Mouse (Mus musculus): ENCODE measurements around the gene H2-DMa.

The H2-DMa gene

DNA sequence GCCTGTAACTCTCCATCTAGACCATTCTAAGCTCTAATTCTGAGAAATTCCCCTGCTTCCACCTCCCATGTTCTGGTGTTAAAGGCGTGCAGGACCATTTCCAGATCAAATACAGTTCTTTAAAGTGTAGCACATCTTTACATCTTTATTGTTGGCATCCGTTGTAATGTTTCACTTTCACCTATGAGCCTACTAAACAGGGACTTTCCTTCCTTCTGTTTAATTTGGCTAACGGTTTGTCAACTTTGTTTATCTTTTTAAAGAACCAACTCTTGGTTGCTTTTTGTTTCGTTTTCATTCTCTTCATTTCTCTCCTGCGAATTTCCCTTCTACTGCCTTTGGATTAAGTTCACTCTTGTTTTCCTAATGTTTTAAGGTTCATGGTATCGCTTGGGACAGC, 16.5 kb upstream of the H2-DMa start:
- in situ Hi-C loops (cut with MboI, MseI) = no loop called here

DNA sequence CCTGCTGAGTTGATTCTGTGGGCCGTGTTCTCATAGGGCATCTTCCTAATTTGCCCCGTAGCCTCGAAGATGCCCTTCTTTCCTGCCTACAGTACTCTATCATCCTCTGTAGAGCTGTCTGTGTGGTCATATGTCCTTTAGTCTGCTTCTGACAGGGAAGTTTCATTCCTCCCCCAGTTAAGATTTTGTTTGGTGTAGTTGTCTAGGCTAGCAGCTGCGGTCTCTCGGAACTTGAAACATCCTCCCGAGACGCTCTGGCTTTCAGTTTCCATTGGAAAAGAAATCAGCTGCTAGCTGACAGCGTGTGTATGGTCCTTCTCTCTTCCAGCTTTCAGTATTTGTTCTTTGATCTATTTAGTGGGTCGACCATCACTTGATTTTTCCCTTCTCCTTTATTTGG, 14.5 kb upstream of the H2-DMa start:
- in situ Hi-C loops (cut with MboI, MseI) = no loop called here

DNA sequence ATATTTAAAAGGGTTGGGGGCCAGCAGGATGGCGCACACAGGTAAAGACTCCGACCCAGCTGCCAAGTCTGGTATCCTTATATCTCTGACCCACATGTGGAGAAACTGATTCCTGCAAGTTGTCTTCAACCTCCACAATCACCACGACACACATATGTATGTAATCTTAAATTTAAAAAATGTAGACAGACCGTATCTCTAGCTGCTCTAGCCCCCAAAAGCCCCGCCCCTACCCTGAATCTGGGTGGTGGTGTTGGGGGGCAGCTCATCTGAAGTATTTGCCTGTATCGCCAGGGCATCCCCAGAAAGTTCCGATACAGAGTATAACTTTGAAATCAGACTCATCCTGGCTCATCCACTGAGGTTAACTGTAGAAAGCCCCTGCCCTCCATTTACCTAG, 12.8 kb upstream of the H2-DMa start:
- in situ Hi-C loops (cut with MboI, MseI) = no loop called here

DNA sequence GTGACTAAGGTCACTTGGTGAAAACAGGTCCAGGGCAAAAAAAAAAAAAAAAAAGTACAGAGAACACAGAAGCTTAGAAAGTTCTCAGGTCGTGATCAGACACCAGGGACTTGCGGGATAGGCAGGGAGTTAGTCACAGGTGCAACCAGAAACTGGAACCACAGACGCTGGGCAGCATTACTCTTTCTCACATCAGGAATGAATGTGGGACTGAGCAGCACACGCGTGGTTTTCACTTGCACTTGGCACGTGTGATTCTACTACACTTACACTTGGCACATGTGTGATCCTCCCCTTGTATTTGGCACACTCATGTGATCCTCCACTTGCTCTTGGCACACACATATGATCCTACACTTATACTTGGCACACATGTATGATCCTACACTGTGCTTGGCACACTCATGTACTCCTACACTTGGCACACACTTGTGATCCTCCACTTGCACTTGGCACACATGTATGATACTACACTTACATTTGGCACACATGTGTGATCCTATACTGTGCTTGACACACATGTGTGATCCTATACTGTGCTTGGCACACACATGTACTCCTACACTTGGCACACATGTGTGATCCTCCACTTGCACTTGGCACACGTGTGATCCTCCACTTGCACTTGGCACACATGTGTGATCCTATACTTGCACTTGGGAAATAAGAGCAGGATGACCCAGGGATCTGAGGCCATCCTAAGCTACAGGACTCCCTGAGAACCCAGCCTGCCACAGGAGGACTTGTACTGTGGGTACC, 12.1 kb upstream of the H2-DMa start:
- in situ Hi-C loops (cut with MboI, MseI) = no loop called here

DNA sequence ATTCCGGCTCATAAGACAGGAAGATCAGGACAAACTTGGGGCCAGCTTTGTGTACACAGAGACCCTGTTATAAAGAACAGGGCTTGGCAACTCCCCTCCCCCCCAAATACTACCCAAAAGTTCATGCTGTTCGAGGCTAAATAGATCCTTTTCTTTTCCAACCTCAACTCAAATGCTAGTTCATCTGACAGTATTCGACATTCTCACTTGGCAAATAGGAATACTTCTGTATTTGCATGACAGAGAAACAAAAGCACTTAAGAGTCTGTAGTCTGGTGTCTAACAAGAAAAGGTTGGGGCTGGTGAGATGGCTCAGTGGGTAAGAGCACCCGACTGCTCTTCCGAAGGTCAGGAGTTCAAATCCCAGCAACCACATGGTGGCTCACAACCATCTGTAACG, 10.9 kb upstream of the H2-DMa start:
- in situ Hi-C loops (cut with MboI, MseI) = no loop called here

DNA sequence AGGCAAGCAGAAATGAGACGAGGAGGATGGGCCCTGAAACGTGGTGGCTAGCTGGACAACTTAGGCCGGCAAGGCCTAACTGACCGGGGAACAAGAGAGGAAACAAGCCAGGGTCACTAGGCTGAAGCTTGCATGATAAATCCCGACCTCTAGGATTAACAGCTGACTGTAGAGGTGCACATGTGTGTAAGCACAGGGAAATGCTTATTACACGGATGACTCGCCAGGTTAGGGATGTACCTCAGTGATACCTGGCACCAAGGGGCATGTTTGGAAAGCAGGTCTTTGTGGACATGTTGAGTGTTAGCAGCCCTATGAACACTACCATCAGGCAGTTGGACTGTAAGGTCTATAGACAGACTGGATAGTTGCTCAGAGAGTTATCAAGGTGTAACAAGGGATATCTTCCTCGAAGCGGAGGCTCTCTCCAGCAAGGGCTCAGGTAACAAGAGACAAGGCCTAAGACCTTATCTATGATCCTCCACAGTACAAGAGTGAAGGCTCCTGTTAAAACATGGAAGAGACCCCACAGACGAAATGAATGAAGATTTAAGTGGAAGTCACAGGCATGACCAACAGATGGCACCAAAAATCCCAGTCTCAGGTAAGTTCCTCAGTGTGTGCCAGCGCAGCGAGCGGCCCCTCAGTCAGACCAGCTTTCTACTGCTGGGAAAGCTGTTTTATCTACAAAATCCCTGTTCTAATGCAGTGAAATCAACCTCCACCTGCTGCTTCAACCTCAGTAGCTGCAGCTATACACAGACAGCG, 10.1 kb upstream of the H2-DMa start:
- in situ Hi-C loops (cut with MboI, MseI) = no loop called here

DNA sequence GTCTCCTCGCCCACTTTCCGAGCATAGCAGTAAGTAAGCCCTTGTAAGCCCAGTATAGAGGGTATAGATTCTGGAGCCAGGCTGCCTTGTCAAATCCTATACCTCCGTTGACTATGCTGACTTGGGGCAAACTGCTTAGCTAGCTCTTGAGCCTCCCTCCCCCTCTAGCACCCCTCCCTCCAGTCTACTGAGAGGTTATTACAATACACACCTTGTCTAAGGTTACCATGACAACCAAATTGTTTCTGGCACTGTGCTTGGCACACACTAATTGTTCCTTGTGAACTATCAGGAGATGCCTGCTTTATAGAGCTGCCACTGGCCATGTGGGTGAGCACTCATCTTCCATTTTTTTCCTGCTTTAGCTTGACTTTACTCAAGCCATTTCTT, 9.5 kb upstream of the H2-DMa start:
- in situ Hi-C loops (cut with MboI, MseI) = no loop called here

DNA sequence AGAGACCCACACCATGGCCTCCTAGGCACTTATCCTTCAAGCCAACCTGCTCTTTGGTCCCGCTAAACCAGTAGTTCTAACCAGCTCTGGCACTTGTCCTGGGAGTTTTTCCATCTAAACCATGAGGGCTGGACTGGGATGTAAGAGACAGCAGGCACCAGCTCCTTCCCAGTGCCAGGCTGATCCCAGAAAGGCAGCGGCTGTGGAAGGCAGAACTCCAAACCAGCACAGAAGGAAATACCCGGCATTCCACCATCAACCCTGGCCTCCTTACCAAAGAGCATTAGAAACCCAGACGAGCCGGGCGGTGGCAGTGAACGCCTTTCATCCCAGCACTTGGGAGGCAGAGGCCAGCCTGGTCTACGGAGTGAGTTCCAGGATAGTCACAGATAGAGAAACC, 9.0 kb upstream of the H2-DMa start:
- in situ Hi-C loops (cut with MboI, MseI) = no loop called here

DNA sequence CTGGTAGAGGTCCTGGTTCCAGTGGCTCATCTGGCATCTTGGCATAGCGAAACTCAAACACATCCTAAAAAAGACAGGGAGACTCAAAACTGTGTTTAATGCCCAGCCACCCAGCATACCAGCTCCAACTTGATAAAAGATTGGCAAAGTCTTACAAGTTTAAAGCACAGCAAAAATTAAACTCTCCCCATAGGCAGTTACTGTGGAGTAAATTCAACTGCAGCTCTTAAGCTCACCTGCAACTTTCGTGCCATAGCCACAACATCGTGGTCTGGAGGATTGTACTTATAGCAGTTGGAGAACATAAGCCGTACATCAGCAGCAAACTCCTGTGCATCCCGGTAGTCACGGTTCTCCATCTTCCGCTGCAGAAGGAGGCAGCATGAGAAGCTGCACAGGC, 5.2 kb upstream of the H2-DMa start:
- in situ Hi-C loops (cut with MboI, MseI) = no loop called here

DNA sequence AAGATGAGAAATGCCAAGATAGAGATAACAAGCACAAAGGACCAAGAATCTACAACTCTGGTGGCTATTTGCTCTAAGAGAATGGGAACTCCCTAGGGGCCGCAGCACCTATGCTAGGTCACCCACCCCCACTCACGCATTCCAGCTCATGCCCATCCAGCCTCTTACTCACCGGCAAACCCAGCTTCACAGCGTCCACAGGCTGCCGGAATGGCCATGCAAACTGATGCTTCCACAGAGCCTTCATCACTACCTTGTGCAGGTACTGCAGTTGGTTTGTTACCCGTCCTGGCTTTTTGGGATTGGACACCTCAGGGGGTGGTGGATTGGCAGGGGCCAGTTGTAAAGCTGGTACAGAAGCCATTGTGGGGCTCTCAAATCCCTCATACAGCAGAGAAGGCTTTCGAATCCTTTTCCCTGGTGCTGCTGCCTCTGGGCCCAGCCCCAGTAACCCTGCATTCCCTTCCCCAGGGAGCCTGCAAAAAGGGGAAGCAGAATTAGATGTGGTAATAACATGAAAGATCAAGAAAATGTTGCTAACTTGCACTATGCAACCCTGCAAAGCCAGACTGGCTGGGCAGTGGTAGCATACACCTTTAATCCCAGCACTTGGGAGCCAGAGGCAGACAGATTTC, 2.5 kb upstream of the H2-DMa start:
- in situ Hi-C loops (cut with MboI, MseI) = no loop called here

DNA sequence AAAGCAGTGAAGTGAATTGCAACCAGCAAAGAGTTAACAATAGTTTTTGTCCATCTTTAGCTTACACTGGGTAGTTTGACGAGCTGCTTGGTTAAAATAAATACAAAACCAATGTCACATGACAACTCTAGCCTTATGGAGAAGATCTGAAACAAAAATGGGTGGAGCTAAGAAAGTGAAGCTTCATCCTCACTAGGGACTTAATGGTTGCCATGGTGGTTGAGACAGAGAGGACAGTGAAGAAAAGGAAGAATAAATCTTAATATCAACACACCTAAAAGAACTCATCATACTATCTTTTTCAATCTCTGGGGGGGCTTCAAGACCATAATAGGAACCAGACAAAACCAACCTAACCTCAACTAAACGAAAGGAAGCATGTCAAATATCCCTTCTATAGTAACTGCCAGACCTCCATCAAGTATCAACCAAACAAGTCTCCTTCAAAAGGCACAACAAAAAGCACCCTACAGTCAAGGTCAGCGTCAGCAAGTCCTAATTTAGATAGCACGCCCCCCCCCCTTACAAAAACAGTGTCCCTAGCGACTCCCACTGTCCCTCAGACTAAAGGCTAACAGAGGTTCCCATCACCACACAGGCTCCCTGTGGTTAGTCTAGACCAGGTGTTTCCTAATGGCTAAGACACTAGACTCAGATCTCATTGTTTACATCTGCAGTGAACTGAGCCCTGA, 1.8 kb upstream of the H2-DMa start:
- in situ Hi-C loops (cut with MboI, MseI) = no loop called here

DNA sequence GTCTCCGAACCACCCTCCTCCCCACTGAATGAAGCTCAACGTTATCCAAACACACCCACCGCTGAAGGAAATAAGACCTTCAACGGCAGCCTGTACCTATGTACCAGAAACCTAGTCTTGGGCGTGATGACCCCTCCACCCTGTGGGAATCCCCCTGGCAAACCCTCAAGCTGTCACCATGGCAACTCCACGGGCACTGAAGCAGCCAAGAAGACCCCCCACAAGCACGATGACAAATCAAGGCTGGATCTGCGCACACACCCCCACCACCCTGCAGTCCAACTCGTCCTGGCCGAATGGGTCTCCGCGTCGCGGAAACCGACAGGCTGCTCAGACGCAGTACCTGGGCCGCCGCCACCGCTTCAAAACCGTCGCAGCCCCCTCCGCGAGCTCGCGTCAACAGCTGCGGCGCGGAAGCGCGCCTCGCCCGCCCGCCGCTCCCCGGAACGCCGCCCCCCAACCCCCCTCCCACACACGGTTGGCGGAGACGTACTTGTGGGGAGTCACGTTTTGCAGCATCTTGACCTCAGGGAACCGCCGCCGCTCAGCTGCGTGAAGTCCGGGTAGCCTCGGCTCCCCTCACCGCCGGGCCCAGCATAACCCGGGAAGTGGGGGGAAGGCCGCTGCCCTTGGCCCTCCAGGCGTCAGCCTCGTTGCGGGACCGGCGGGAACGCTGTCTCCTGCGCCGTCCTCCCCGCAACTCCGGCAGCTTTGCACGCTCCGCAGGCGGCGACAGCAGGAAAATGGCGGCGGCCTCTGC, 1.0 kb upstream of the H2-DMa start:
- in situ Hi-C loops (cut with MboI, MseI) = no loop called here

DNA sequence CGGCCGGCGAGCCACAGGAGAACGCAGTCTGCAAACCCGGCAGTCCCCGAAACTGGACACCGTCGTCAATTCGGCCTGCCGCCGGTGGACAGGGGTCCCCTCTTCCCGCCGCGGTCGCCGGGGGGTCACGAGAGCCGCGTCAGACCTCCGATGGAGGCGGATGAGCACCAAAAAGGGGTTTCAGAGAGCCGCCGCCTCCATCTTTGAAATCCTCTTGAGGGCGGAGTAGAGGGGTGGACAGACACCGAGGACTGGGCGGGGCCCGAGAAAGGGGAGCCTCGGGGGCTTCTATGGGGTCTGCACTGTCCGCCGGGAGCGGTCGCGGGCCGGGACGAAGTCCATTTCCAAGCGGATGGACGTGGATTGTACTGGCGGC, 480 bp upstream of the H2-DMa start:
- in situ Hi-C loops (cut with MboI, MseI) = no loop called here

DNA sequence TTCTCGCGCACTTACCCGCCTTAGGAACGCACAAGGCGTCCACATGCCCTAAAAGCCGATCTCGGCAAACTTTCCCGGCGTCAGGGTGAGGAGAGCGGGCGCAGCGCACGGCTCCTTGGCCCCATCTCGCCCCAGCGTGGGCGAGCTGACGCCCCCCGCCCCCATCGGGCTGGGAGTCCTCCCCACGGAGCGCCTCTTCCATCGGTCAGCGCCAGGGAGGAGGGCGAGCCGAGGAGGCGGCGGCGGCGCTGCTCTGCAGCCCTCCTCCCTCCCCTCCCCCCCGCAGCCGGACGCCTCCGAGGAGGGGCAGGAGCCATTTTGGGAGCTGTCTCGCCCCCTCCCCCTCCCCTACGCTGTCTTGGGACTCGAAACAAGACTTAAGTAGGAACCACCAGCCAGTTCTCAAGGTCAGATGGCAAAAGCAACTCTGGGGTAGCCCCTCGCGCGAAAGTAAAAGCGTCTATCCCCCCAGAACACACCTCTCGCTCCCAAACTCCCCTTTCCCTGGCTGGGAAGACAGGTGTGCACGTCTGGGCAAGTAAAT, 911 bp downstream of the H2-DMa start:
- in situ Hi-C loops (cut with MboI, MseI) = no loop called here

DNA sequence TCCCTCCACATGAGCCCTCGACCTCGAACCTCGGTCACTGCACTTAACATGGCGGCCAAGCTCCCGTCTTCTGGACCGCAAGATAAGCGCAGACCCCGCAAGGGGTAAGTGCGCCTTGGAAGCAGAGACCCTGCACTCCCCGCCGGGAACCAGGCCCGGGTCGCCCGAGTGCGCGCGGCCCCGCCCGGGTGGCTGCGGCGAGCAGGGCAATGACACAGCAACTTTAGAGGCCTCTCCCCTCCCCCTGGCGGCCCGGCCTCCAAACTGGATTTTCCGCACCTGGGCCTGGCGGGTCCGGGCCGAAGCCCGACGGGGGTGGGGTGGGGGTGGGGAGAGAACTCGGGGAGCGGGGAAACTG, 1.5 kb downstream of the H2-DMa start:
- in situ Hi-C loops (cut with MboI, MseI) = no loop called here

DNA sequence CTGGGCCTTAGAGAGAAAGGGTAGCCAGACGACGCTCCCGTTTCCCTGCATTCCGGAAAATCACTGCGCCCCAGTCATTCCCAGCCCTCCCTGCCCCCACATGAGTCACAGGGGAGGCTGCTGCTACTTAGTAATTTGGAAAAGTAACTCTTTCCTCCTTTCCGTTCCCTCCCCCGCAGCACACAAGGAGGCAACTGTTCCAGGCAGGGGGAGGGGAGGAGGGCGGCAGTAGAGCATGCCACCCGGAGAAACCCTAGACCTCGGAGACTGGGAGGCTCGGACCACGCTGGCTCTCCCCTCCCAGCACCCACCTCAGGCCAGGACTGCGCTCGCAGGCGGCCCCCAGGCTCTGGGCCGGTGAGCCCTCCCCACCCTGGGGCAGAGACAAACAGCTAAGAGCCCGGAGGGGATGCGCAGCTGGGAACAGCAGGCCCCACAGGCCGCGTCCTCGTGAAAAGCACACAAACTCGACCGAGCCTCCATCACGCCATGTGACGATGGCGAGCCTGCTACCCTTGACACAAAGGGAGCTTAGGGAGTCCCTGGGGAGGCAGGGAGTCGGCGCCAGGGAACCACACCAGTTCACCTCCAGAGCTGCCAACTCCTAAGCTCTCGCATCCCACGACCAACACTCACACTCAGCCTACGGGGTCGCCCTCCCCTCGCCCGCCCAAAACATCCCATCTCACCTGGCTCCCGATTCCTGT, 2.0 kb downstream of the H2-DMa start:
- in situ Hi-C loops (cut with MboI, MseI) = no loop called here

DNA sequence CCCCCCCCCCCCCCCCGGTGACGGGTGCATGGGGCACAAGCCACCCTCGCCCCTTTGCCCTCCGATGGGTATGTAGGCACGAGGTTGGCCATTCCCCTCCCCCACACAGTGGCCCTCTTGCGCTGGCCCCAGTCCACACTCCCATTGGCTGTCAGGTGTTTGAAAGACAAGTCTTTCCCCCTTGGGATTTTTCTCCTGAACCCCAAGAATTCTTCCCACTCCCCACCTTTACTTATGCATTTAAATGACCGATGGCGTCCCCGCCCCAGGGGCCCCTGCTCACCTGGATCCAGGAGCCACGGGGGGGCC, 2.5 kb downstream of the H2-DMa start:
- in situ Hi-C loops (cut with MboI, MseI) = no loop called here

DNA sequence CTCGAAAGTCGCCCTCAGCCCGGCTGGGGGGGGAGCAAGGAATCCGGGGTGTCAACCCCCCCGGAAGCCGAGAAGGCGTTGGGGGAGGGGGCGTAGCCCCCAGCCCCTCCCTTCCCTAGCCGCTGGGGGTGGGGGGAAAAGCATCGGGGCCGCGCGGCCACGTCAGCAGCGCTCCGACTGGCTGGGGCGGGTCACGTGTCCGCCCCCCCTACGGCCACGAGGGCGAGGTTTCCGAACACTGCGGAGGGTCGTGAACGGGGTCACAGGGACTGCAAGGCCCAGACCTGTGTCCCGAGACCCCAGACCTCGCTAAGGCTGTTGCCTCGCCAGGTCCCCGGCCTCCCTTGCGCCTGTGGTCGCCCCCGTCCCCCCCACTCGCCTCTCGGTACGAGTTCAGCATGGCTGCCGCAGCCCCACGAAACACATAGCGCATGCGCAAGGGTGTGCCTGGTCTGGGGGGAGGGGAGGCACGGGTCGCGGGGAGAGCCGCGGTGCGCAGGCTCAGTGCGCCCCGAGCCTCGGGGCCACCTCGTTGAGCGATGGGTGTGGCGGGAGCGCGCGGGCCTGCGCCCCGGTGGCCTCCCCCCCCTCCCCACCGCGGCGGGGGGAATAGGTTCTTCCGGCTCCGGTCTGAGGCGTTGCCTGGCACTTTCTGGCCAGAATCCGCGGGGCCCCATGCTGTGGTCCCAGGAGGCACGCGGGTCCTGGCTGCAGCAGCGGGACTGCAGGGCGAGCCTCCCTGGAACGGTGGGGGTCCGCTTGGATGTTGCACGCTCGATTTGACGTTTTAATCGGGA, 3.0 kb downstream of the H2-DMa start, which contains the start of gene Brd2:
TSS of gene Brd2 (minus strand) at position 447 of the 797 bp plus-strand sequence.
- in situ Hi-C loops (cut with MboI, MseI) = no loop called here

DNA sequence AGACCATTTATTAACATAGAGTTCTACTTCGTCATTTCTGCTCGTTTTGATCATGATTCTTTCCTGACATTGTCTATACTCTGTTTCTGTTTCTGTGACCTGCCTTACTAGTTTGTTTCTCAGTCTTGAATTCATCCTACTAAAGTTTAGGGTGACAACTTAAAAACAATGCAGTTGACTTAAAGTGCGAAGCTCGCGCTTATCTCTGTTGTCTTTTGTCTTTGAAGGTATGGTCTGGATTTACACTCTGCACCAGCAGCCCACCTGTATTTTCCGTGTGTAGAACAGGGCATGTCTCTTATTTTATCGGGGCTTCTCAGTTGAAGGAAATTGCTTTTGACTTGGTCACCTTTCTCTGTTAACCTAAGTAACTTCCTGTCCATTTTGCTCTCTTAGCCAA, 3.8 kb downstream of the H2-DMa start:
- in situ Hi-C loops (cut with MboI, MseI) = no loop called here

DNA sequence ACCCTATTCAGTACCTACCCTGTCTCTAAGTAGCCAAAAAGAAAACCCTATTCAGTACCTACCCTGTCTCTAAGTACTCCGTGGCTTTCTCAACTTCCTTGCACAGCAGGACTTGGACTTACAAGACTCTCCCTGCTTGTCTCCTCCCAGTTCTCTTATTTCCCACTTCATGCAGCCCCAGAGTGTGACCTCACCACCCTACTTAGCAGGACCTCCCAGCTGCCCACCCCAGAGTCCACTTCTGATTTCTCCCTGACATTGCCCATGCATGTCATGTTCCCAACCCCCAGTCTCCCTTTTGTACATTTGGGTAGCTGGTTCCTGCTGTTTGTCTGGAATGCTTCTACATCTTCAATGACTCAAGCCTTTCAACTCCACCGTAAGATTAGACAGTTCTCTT, 4.2 kb downstream of the H2-DMa start:
- in situ Hi-C loops (cut with MboI, MseI) = no loop called here
